Mouse (Mus musculus) left cerebral cortex, postnatal 10 days (tissue): Measurements from ENCODE around the gene Nek2. TPM values are rescaled to one million over a fixed set of nuclear protein-coding genes. Genes with fewer than 3 reads are reported as not detected.

Experiments used
- DNase-seq, 2 experiments: peaks; one replicate each; pipeline ENCODE4 v3.0.0; 2021 to 2022; ENCODE audit warnings: low spot score in 2 of 2, mixed read lengths in 1 of 2; ENCODE audit errors: extremely low spot score in 1 of 2
- intact Hi-C: fragments of 180-260 bp; cut with DNase I; formaldehyde crosslinking; loops from one replicate; pipeline ENCODE4 v1.15.1; 2025
- total RNA-seq, 2 experiments: library from RNA; stranded (reverse); gene quantifications; 2 replicates each; pipeline ENCODE4 v1.2.3; 2021

Gene Nek2
- total RNA-seq, 2 experiments from 2014 or later, result 3.6 TPM

GRCm38 (mm10) chr1:191811774-191812173 is 9.5 kb upstream of the Nek2 start:
- intact Hi-C loops, result loop anchor here (10.0 kb wide), 1 partner anchor 497 kb away; the partner anchor contains the start of gene Nenf
- DNase-seq, result no peak

- intact Hi-C loops, result loop anchor here (10.0 kb wide), 1 partner anchor 498 kb away; the partner anchor contains the start of gene Nenf
- no peak for DNase-seq
Observed at GRCm38 (mm10) chr1:191812949-191813691, 8.1 kb upstream of the Nek2 start.

- intact Hi-C loops, result loop anchor here (10.0 kb wide), 1 partner anchor 499 kb away; the partner anchor contains the start of gene Nenf
- no peak for DNase-seq
Observed at GRCm38 (mm10) chr1:191814240-191814639, 7.0 kb upstream of the Nek2 start.

- intact Hi-C loops, result loop anchor here (5.0 to 10.0 kb wide), 3 partner anchors 93 to 500 kb away; partner anchors contain the start of genes Dtl, Ints7 and Nenf
Observed at GRCm38 (mm10) chr1:191814935-191815334, 6.3 kb upstream of the Nek2 start.

DNA sequence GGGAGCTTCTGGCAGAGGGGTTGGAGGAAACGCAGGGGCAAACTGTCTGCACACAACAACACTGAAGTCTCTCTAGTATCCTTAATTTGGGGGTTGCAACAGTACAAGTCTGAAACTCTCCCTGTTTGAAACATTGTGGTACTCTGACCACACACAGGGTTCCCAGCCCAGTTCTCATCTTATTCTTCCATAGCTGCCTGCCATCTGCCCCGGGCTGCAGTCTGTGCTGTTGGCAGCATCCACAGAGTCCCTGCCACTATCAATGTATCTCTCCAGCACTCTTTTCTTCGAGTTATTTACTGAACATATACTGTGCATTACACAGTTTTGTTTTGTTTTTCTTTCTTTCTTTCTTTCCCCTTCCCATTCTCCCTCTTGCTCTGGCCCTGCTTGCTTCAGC is 4.6 kb upstream of the Nek2 start:
- intact Hi-C loops, result loop anchor here (5.0 to 10.0 kb wide), 3 partner anchors 94 to 502 kb away; partner anchors contain the start of genes Dtl, Ints7 and Nenf
- no peak for DNase-seq

More at GRCm38 (mm10) chr1:191814935-191815334, 6.3 kb upstream of the Nek2 start:
- no peak for DNase-seq

- intact Hi-C loops, result loop anchor here (5.0 to 10.0 kb wide), 3 partner anchors 95 to 503 kb away; partner anchors contain the start of genes Dtl, Ints7 and Nenf
- DNase-seq, result peak; percentile 88 to 89
Observed at GRCm38 (mm10) chr1:191817418-191818144, 3.7 kb upstream of the Nek2 start.

GRCm38 (mm10) chr1:191818145-191818631 is 3.1 kb upstream of the Nek2 start:
- intact Hi-C loops, result loop anchor here (5.0 to 10.0 kb wide), 3 partner anchors 96 to 503 kb away; partner anchors contain the start of genes Dtl, Ints7 and Nenf
- DNase-seq, result no peak

DNA sequence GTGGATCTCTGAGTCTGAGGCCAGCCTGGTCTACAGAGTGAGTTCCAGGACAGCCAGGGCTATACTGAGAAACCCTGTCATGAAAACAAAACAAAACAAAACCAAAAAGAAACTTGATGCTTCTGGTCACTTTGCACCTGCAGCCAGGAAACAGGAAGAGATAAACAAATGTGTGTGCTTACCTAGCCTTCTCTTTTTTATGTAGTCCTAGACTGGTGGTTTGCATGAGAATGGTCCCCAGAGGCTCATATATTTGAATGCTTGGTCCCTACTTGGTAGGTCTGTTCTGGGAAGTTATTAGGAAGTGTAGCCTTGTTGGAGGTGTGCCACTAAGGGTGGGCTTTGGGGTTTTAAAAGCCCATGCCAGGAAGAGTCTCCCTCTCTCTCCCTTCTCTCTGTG is 2.2 kb upstream of the Nek2 start:
- intact Hi-C loops, result loop anchor here (5.0 to 10.0 kb wide), 3 partner anchors 97 to 504 kb away; partner anchors contain the start of genes Dtl, Ints7 and Nenf
- no peak for DNase-seq

- intact Hi-C loops, result no loop called here
- no peak for DNase-seq
Observed at GRCm38 (mm10) chr1:191820951-191821325, 306 bp upstream of the Nek2 start.

GRCm38 (mm10) chr1:191829124-191829523 is 7.9 kb downstream of the Nek2 start:
- intact Hi-C loops, result no loop called here

GRCm38 (mm10) chr1:191833396-191833795 is 12.2 kb downstream of the Nek2 start:
- intact Hi-C loops, result no loop called here

More at GRCm38 (mm10) chr1:191829124-191829523, 7.9 kb downstream of the Nek2 start:
- DNase-seq, result no peak

GRCm38 (mm10) chr1:191834825-191835224 is 13.6 kb downstream of the Nek2 start:
- intact Hi-C loops, result loop anchor here (2.0 to 5.0 kb wide), 3 partner anchors 72 to 260 kb away; partner anchors contain the start of gene Slc30a1

More at GRCm38 (mm10) chr1:191833396-191833795, 12.2 kb downstream of the Nek2 start:
- DNase-seq, result no peak

DNA sequence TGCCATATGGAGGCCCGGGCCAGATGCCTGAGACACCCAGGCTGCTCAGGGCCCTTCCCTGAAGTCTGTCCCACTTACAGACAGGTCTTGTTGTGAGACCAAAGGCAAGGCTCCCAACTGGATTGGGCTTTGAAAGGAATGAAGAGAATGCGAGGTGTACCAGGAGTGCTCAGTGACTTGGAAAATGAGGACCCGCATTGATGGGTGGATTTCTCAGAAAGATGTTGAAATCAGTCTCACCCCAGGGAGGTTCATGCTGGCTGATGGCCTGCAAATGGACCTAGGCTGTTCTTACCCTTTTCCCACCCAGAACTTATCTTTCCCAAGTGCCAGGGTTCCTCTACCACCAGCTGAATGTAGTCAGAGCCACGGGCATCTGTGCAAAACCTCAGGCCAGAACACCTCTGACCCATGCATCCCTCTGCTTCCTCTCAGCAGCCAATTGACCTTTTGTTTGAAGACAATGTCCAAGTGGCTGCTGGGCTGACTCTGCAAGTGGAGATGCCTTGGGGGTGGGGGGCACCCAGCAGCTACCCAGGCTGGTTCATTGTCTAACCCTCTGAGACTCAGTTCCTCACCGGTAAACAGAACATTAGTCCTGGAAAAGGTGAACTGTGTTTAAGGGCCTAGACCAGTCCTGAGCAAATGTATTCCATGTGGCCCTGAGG is 15.2 kb downstream of the Nek2 start:
- intact Hi-C loops, result loop anchor here (5.0 kb wide), 1 partner anchor 71 kb away; the partner anchor contains the start of gene Slc30a1
- no peak for DNase-seq

More at GRCm38 (mm10) chr1:191834825-191835224, 13.6 kb downstream of the Nek2 start:
- peak in 1 of 2 experiments; percentile 82 for DNase-seq

DNA sequence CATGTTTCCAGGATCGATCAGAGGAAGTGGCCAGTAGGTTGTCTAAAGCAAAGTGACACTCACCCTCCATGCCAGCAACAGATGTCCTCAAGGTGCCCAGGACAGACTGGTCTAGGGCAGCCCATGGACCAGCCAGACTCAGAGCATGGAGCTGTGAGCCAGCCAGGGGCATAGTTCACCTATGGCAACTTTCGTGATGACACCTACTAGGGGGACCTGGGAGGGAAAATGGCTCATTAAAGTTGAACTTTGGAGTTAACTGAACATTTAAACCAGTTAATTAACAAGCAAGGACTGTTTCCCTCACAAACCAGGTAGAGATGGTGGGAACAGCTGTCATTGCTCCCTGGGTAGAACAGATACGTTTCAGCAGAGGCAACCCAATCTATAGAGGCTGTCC is 16.4 kb downstream of the Nek2 start:
- intact Hi-C loops, result loop anchor here (5.0 kb wide), 1 partner anchor 70 kb away; the partner anchor contains the start of gene Slc30a1

DNA sequence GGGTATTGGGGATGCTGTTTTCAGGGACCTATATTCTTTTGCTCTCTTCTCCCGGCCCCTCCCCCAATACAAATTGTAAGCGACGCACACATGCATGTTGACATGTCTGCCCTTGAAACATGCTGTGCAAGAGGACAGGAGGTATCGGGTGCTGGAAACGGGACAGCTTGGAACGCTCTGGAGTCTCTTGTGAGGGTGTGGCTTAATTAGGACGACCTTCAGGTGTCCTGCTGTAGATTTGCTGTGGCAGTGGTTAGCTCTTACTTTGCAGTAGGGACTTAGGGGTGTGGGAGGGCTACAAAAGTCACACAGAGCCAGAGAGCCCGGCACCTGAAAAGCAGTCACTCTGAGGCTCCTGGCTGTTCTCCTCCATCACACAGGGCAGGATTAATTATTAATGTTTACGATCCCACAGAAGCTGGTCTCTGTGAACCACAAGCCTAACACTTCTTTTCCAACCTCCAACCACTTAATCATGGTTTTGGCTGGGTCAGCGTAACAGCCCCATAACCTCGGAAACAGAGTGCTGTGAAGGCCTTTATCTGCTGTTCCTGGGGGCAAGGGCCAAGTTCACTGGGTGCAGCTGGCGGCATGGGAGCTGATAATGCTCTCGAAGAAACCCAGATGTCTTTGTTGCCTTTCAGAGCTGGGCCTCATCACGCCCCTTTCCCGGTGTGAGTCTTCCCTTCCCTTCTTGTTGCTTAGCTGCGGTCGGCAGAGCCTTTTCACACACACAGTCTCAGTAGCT is 17.9 kb downstream of the Nek2 start:
- no peak for DNase-seq
- intact Hi-C loops, result loop anchor here (5.0 kb wide), 1 partner anchor 68 kb away; the partner anchor contains the start of gene Slc30a1

More for the DNA sequence above, 16.4 kb downstream of the Nek2 start:
- DNase-seq, result no peak

DNA sequence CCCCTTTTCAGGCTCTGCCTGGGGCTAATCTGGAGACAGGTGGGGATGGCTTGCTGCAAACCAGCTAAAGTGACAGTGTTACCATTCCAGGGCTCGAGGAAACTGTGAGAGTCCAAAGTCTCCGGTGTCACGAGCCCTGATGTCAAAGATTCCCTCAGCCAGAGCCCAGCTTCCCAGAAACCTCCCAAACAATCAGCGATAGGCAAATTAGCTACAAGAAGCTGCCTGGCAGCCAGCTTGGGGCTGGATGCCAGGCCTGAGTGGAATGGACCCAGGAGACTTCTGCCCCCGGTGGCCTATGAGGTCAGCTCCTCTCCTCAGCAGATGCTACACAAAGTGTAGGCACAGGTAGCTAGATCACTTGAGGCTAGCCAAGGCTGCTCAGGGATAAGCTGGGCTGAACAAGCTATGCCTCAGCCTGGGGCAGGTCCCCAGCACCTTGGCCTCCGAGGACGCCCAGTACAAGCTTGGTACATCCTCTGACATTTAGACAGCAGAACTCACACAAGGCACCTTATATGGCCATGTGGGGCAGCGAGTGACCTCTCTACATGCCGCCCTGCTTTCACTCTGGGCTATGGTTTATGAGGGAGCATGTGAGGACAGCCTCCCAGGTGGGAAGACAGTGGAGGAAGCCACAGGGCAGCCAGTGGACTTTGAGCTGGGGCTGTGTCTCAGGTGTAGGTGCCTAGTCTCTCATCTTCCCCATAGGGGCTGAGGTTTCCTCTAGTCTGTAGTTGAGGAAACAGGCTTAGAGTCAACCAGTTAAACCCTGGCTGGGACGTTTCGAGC is 19.7 kb downstream of the Nek2 start:
- no peak for DNase-seq
- intact Hi-C loops, result no loop called here

- intact Hi-C loops, result no loop called here
- DNase-seq, result no peak
Observed at GRCm38 (mm10) chr1:191842247-191842646, 21.0 kb downstream of the Nek2 start.
